Mouse (Mus musculus): ENCODE results near the gene Frmd5.
"Not testable (repeated sequence)": the region's sequence is repeated elsewhere in the genome, so short reads cannot be mapped to it uniquely, and the experiment has no call there.

Frmd5 gene

GRCm38 (mm10) chr2:121575741-121576201, 231.1 kb downstream of the Frmd5 start:
- in situ Hi-C loops (cut with MboI, MseI): loop anchor here (10.0 kb wide), 1 partner anchor 259 kb away; no protein-coding TSS in a partner anchor

GRCm38 (mm10) chr2:121574066-121574630, 232.7 kb downstream of the Frmd5 start:
- in situ Hi-C loops (cut with MboI, MseI): loop anchor here (10.0 kb wide), 1 partner anchor 261 kb away; no protein-coding TSS in a partner anchor

GRCm38 (mm10) chr2:121571780-121572179, 235.1 kb downstream of the Frmd5 start:
- in situ Hi-C loops (cut with MboI, MseI): loop anchor here (10.0 kb wide), 1 partner anchor 263 kb away; no protein-coding TSS in a partner anchor

- in situ Hi-C loops (cut with MboI, MseI): loop anchor here (10.0 kb wide), 1 partner anchor 264 kb away; no protein-coding TSS in a partner anchor
These were observed 235.8 kb downstream of the Frmd5 start for GRCm38 (mm10) chr2:121570999-121571655.

- in situ Hi-C loops (cut with MboI, MseI): loop anchor here (10.0 kb wide), 1 partner anchor 265 kb away; no protein-coding TSS in a partner anchor
These were observed 236.8 kb downstream of the Frmd5 start for GRCm38 (mm10) chr2:121570049-121570448.

GRCm38 (mm10) chr2:121565911-121566310, 241.0 kb downstream of the Frmd5 start:
- in situ Hi-C loops (cut with MboI, MseI): no loop called here

- in situ Hi-C loops (cut with MboI, MseI): no loop called here
These were observed 243.8 kb downstream of the Frmd5 start for GRCm38 (mm10) chr2:121563117-121563516.

- in situ Hi-C loops (cut with MboI, MseI): no loop called here
These were observed 255.6 kb downstream of the Frmd5 start for GRCm38 (mm10) chr2:121551271-121551670.

GRCm38 (mm10) chr2:121549630-121550029, 257.3 kb downstream of the Frmd5 start:
- in situ Hi-C loops (cut with MboI, MseI): no loop called here

- in situ Hi-C loops (cut with MboI, MseI): no loop called here
These were observed 262.1 kb downstream of the Frmd5 start for GRCm38 (mm10) chr2:121544829-121545228.

GRCm38 (mm10) chr2:121525056-121525455, 281.8 kb downstream of the Frmd5 start:
- in situ Hi-C loops (cut with MboI, MseI): no loop called here

- in situ Hi-C loops (cut with MboI, MseI): not testable (repeated sequence)
These were observed 284.1 kb downstream of the Frmd5 start for GRCm38 (mm10) chr2:121522830-121523229.

GRCm38 (mm10) chr2:121522006-121522405, 284.9 kb downstream of the Frmd5 start:
- in situ Hi-C loops (cut with MboI, MseI): no loop called here

GRCm38 (mm10) chr2:121518711-121519110, 288.2 kb downstream of the Frmd5 start:
- in situ Hi-C loops (cut with MboI, MseI): not testable (repeated sequence)

GRCm38 (mm10) chr2:121518106-121518505, 288.8 kb downstream of the Frmd5 start:
- in situ Hi-C loops (cut with MboI, MseI): no loop called here

- in situ Hi-C loops (cut with MboI, MseI): no loop called here
These were observed 292.7 kb downstream of the Frmd5 start for GRCm38 (mm10) chr2:121514211-121514610.

GRCm38 (mm10) chr2:121512991-121513765, 293.7 kb downstream of the Frmd5 start:
- in situ Hi-C loops (cut with MboI, MseI): not testable (repeated sequence)

- in situ Hi-C loops (cut with MboI, MseI): no loop called here
These were observed 295.5 kb downstream of the Frmd5 start for GRCm38 (mm10) chr2:121511401-121511800.

- in situ Hi-C loops (cut with MboI, MseI): loop anchor here (5.0 kb wide), 1 partner anchor 37 kb away; the partner anchor contains the start of gene Mfap1b
These were observed 297.3 kb downstream of the Frmd5 start for GRCm38 (mm10) chr2:121509584-121509983.

- in situ Hi-C loops (cut with MboI, MseI): loop anchor here (5.0 kb wide), 1 partner anchor 36 kb away; the partner anchor contains the start of gene Mfap1b
These were observed 298.9 kb downstream of the Frmd5 start for GRCm38 (mm10) chr2:121507951-121508330.

- in situ Hi-C loops (cut with MboI, MseI): loop anchor here (5.0 kb wide), 1 partner anchor 35 kb away; the partner anchor contains the start of gene Mfap1b
These were observed 299.5 kb downstream of the Frmd5 start for GRCm38 (mm10) chr2:121507173-121507950.

All from T-helper 1 cell (primary cell).